Mouse (Mus musculus) thymus, adult 2 months (tissue): ENCODE measurements around the gene Nfia. TPM values are rescaled to one million over a fixed set of nuclear protein-coding genes. Genes with fewer than 3 reads are reported as not detected.

ENCODE experiments used
- DNase-seq: peaks from one replicate; pipeline ENCODE4 v3.0.0; 2021
- H3K27ac ChIP-seq: fragments of 200-500 bp; 2 replicates; pipeline ENCODE4 v1.5.1; 2012; ENCODE audit warnings: low read length, control low read depth; ENCODE audit not compliant: control insufficient read depth, insufficient read depth
- H3K27me3 ChIP-seq: fragments of 200-500 bp; 2 replicates; pipeline ENCODE4 v1.6.1; 2012; ENCODE audit warnings: mild to moderate bottlenecking, low read length, moderate library complexity, mixed read lengths; ENCODE audit not compliant: control insufficient read depth, insufficient read depth
- H3K36me3 ChIP-seq: fragments of 200-500 bp; 2 replicates; pipeline ENCODE4 v1.6.1; 2012; ENCODE audit warnings: mild to moderate bottlenecking, low read length, moderate library complexity; ENCODE audit not compliant: control insufficient read depth, insufficient read depth
- H3K4me1 ChIP-seq: fragments of 200-500 bp; replicated peaks from 2 replicates; pipeline ENCODE4 v1.6.1; 2012; ENCODE audit warnings: low read length; ENCODE audit not compliant: control insufficient read depth, insufficient read depth
- H3K4me3 ChIP-seq: fragments of 200-500 bp; 2 replicates; pipeline ENCODE4 v1.5.1; 2012; ENCODE audit warnings: mild to moderate bottlenecking, low read length, control low read depth, moderate library complexity; ENCODE audit not compliant: control insufficient read depth, insufficient read depth
- CTCF ChIP-seq: fragments of 200-500 bp; IDR thresholded peaks from 2 replicates; pipeline ENCODE4 v1.5.1; 2012; ENCODE audit warnings: mild to moderate bottlenecking, control low read depth, low read length, moderate library complexity, borderline replicate concordance; ENCODE audit not compliant: control insufficient read depth, poor library complexity, insufficient read depth; ENCODE audit errors: extremely low read depth
- POLR2A ChIP-seq: fragments of 200-500 bp; IDR thresholded peaks from 2 replicates; pipeline ENCODE4 v1.6.1; 2012; ENCODE audit warnings: mild to moderate bottlenecking, low read length, control low read depth, moderate library complexity; ENCODE audit not compliant: control insufficient read depth, poor library complexity, insufficient read depth; ENCODE audit errors: extremely low read depth
- WGBS: fragments of 180-500 bp; shearing (Covaris S2); methylation state at CpG from one replicate; pipeline ENCODE4 v1.1.7; 2018; 5-methylcytosine and 5-hydroxymethylcytosine counted together
- polyA plus RNA-seq: library from polyadenylated mRNA; depleted of rRNA; stranded (reverse); fragments of >200 nt; gene quantifications from 2 replicates; pipeline ENCODE4 v1.2.3, GENCODE M21; 2012

Gene Nfia
- polyA plus RNA-seq, 1 experiment = 26.4 TPM

- no peak overlapping the region for H3K27ac ChIP-seq
Observed at GRCm38 (mm10) chr4:97823512-97823911, 51.0 kb downstream of the Nfia start.

DNA sequence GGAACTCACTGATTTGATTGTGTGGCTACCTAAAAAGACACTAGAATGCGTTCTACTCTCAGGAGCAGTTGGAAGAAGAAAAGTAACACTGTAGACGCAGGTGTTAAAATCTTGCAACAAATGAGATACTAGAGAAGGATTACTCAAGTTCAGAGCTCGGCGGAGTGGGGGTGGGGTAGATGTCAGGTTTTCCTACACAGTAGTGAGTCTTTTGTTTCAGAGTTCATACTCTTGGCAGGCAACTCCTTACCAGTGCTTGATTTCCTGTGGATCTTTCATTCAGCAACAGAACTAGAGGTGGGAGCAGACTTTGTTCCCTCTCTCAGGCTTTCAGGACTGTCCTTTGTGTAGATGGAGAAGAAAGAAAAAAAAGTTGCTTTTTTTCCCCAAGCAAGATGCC is 51.9 kb downstream of the Nfia start:
- Histone ChIP-seq H3K4me1 (no peaks in the 10 kb centered on the region), H3K4me3 (no peak overlapping the region), H3K36me3 (no peaks in the 10 kb centered on the region), H3K27me3 (no peaks in the 10 kb centered on the region), H3K27ac (no peak overlapping the region)
- 84% methylated on average over 4 of the region's 4 CpGs for WGBS
- TF ChIP-seq POLR2A (no peak), CTCF (no peak)
- DNase-seq = no peak

More at GRCm38 (mm10) chr4:97823512-97823911, 51.0 kb downstream of the Nfia start:
- 93% methylated on average over 6 of the region's 6 CpGs for WGBS
- no peak for DNase-seq
- H3K27me3 ChIP-seq = no peaks in the 10 kb centered on the region
- H3K4me1 ChIP-seq = no peaks in the 10 kb centered on the region
- H3K4me3 ChIP-seq = no peak overlapping the region
- H3K36me3 ChIP-seq = no peaks in the 10 kb centered on the region
- TF ChIP-seq POLR2A (no peak), CTCF (no peak)

GRCm38 (mm10) chr4:97825432-97825831 is 52.9 kb downstream of the Nfia start:
- H3K36me3 ChIP-seq = no peaks in the 10 kb centered on the region
- no peak overlapping the region for H3K4me3 ChIP-seq
- H3K27me3 ChIP-seq = no peaks in the 10 kb centered on the region
- no peaks in the 10 kb centered on the region for H3K4me1 ChIP-seq
- no peak for TF ChIP-seq POLR2A
- TF ChIP-seq CTCF = no peak
- WGBS = 86% methylated on average over 4 of the region's 4 CpGs
- no peak overlapping the region for H3K27ac ChIP-seq
- no peak for DNase-seq

DNA sequence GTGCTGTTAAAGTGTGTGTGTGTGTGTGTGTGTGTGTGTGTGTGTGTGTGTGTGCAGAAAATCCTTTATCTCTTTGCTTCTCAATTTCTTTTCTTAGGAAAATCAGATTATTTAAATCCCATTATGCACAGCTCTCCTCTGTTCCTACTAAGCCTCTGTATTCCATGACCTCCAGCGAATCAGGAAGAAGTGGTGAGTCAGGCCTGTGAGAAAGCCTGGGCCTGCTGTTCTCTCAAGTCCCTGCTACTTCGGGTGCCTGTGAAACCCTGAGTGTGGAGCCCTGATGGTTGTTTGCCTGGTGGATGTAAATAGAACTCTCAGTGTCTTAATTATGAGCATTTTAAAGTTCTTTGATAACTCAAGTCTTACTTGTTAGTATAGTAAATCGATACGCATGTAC is 53.3 kb downstream of the Nfia start:
- no peak for TF ChIP-seq CTCF
- TF ChIP-seq POLR2A = no peak
- no peaks in the 10 kb centered on the region for H3K27me3 ChIP-seq
- no peaks in the 10 kb centered on the region for H3K4me1 ChIP-seq
- DNase-seq = no peak
- H3K27ac ChIP-seq = no peak overlapping the region
- H3K4me3 ChIP-seq = no peak overlapping the region
- WGBS = 92% methylated on average over 4 of the region's 4 CpGs
- H3K36me3 ChIP-seq = no peaks in the 10 kb centered on the region

DNA sequence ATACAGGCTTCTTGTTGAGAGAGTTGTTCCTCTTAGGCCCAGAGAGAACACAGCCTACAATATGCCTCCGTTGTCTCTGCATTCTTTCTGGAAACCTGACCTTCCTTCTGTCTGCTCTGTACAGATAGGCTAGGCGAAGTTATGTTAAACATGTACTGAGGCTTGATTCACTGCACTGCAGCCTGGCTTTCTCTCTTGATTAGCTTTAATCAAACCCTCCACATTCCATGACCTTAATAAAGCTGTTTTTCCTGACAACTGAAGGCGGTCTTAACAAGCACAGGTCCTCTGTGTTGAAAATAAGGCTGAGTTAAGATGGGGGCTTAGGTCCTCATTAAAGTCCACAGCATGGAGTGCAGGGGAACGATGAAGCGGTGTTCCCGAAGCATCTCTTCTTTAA is 54.6 kb downstream of the Nfia start:
- Histone ChIP-seq H3K4me1 (peaks cover 2% of the 10 kb centered on the region; the same call in 1 of the 2 replicates), H3K27ac (no peak overlapping the region), H3K27me3 (no peaks in the 10 kb centered on the region), H3K4me3 (no peak overlapping the region), H3K36me3 (no peaks in the 10 kb centered on the region)
- WGBS = 96% methylated on average over 6 of the region's 6 CpGs
- no peak for DNase-seq
- no peak for TF ChIP-seq CTCF
- TF ChIP-seq POLR2A = no peak

DNA sequence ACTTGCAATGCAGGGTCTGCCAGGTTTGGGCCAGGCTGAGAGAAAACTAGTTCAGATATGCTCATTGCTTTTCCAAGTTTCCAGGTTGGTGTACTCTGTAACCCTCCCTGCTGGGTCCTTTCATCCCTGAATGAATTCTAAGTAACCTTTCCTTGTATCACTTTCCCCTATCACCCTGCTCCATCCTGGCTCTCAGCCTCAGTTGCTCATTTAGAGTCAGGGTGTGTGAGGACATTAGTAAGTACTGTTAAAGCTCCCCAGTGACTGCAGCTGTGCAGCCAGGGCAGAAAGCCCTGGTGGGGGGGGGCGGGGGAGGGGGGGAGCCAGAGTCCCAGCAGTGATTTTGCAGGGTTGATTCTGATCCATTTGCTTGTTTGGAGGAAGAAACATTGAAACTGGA is 56.0 kb downstream of the Nfia start:
- Histone ChIP-seq H3K27ac (no peak overlapping the region), H3K4me3 (no peak overlapping the region), H3K4me1 (peaks cover 2% of the 10 kb centered on the region; the same call in 1 of the 2 replicates), H3K36me3 (no peaks in the 10 kb centered on the region), H3K27me3 (no peaks in the 10 kb centered on the region)
- TF ChIP-seq CTCF (no peak), POLR2A (no peak)
- WGBS = 90% methylated on average over 1 of the region's 1 CpGs
- no peak for DNase-seq

- 93% methylated on average over 12 of the region's 12 CpGs for WGBS
Observed at GRCm38 (mm10) chr4:97829336-97830050, 57.0 kb downstream of the Nfia start.

More at GRCm38 (mm10) chr4:97829336-97830050, 57.0 kb downstream of the Nfia start:
- Histone ChIP-seq H3K4me3 (no peak overlapping the region), H3K4me1 (peaks cover 2% of the 10 kb centered on the region; the same call in 1 of the 2 replicates), H3K27me3 (no peaks in the 10 kb centered on the region), H3K27ac (no peak overlapping the region), H3K36me3 (no peaks in the 10 kb centered on the region)
- no peak for DNase-seq
- TF ChIP-seq CTCF = no peak
- TF ChIP-seq POLR2A = no peak
